Mouse (Mus musculus): ENCODE results near the gene Olig1. TPM values are rescaled to one million over a fixed set of nuclear protein-coding genes. Genes with fewer than 3 reads are reported as not detected.
A peak's percentile ranks its signal among the peaks of the same experiment; 100 is the strongest.

The Olig1 gene
- polyA plus RNA-seq, 1 experiment from 2014 or later: not detected

GRCm38 (mm10) chr16:91226038-91226882 is 43.3 kb upstream of the Olig1 start:
- no peak overlapping the region for H3K4me2 ChIP-seq (ENCODE audit: low read depth, low read length)
- under 1% methylated on average over 60 of the region's 60 CpGs for WGBS
- ATAC-seq (ENCODE audit: low read depth): no peak

GRCm38 (mm10) chr16:91226883-91227759 is 42.5 kb upstream of the Olig1 start:
- Histone ChIP-seq H3K4me1 (replicated peaks; ENCODE audit: control insufficient read depth, insufficient read depth, low read length) (peaks cover 21% of the 10 kb centered on the region; the same call in 1 of the 2 replicates), H3K27me3 (ENCODE audit: control insufficient read depth, insufficient read depth, low read depth, low read length) (peaks cover 97% of the 10 kb centered on the region), H3K9ac (ENCODE audit: low read length) (no peak overlapping the region), H3K4me3 (ENCODE audit: low read length) (0 out of 2 replicates have a peak overlapping the region, but pooled peaks have one; percentile 5), H3K4me2 (ENCODE audit: low read depth, low read length) (0 out of 2 replicates have a peak overlapping the region, but pooled peaks have one; percentile 5), H3K36me3 (ENCODE audit: control insufficient read depth, insufficient read depth, low read length) (no peaks in the 10 kb centered on the region), H3K9me3 (ENCODE audit: control insufficient read depth, low read length) (no peaks in the 10 kb centered on the region), H3K27ac (ENCODE audit: low read length) (no peak overlapping the region)
- no peak for ATAC-seq (ENCODE audit: low read depth)
- 1% methylated on average over 67 of the region's 85 CpGs for WGBS

More at GRCm38 (mm10) chr16:91226038-91226882, 43.3 kb upstream of the Olig1 start:
- Histone ChIP-seq H3K9me3 (ENCODE audit: control insufficient read depth, low read length) (no peaks in the 10 kb centered on the region), H3K4me3 (ENCODE audit: low read length) (0 out of 2 replicates have a peak overlapping the region, but pooled peaks have one; percentile 5), H3K36me3 (ENCODE audit: control insufficient read depth, insufficient read depth, low read length) (no peaks in the 10 kb centered on the region), H3K27me3 (ENCODE audit: control insufficient read depth, insufficient read depth, low read depth, low read length) (peaks cover 97% of the 10 kb centered on the region), H3K4me1 (replicated peaks; ENCODE audit: control insufficient read depth, insufficient read depth, low read length) (peaks cover 24% of the 10 kb centered on the region; the same call in 1 of the 2 replicates), H3K27ac (ENCODE audit: low read length) (no peak overlapping the region), H3K9ac (ENCODE audit: low read length) (no peak overlapping the region)

GRCm38 (mm10) chr16:91227760-91228043 is 41.9 kb upstream of the Olig1 start:
- Histone ChIP-seq H3K9me3 (ENCODE audit: control insufficient read depth, low read length) (no peaks in the 10 kb centered on the region), H3K27ac (ENCODE audit: low read length) (no peak overlapping the region), H3K4me2 (ENCODE audit: low read depth, low read length) (no peak overlapping the region), H3K36me3 (ENCODE audit: control insufficient read depth, insufficient read depth, low read length) (no peaks in the 10 kb centered on the region), H3K9ac (ENCODE audit: low read length) (no peak overlapping the region), H3K4me3 (ENCODE audit: low read length) (no peak overlapping the region), H3K27me3 (ENCODE audit: control insufficient read depth, insufficient read depth, low read depth, low read length) (peaks cover 97% of the 10 kb centered on the region), H3K4me1 (replicated peaks; ENCODE audit: control insufficient read depth, insufficient read depth, low read length) (peaks cover 18% of the 10 kb centered on the region; the same call in 1 of the 2 replicates)
- 2% methylated on average over 6 of the region's 6 CpGs for WGBS
- ATAC-seq (ENCODE audit: low read depth): no peak

- Histone ChIP-seq H3K36me3 (ENCODE audit: control insufficient read depth, insufficient read depth, low read length) (no peaks in the 10 kb centered on the region), H3K9me3 (ENCODE audit: control insufficient read depth, low read length) (no peaks in the 10 kb centered on the region), H3K27me3 (ENCODE audit: control insufficient read depth, insufficient read depth, low read depth, low read length) (peaks cover 97% of the 10 kb centered on the region), H3K4me2 (ENCODE audit: low read depth, low read length) (no peak overlapping the region), H3K4me1 (replicated peaks; ENCODE audit: control insufficient read depth, insufficient read depth, low read length) (peaks cover 15% of the 10 kb centered on the region; the same call in 1 of the 2 replicates), H3K27ac (ENCODE audit: low read length) (no peak overlapping the region), H3K4me3 (ENCODE audit: low read length) (no peak overlapping the region), H3K9ac (ENCODE audit: low read length) (no peak overlapping the region)
- ATAC-seq (ENCODE audit: low read depth): no peak
- WGBS: 2% methylated on average over 30 of the region's 30 CpGs
These were observed 41.1 kb upstream of the Olig1 start for GRCm38 (mm10) chr16:91228238-91229071.

GRCm38 (mm10) chr16:91229072-91229348 is 40.6 kb upstream of the Olig1 start:
- 6% methylated on average over 10 of the region's 10 CpGs for WGBS
- no peak overlapping the region for H3K4me2 ChIP-seq (ENCODE audit: low read depth, low read length)
- H3K4me1 ChIP-seq (replicated peaks; ENCODE audit: control insufficient read depth, insufficient read depth, low read length): peaks cover 15% of the 10 kb centered on the region; the same call in 1 of the 2 replicates
- H3K27me3 ChIP-seq (ENCODE audit: control insufficient read depth, insufficient read depth, low read depth, low read length): peaks cover 97% of the 10 kb centered on the region
- H3K27ac ChIP-seq (ENCODE audit: low read length): no peak overlapping the region
- no peaks in the 10 kb centered on the region for H3K9me3 ChIP-seq (ENCODE audit: control insufficient read depth, low read length)
- H3K9ac ChIP-seq (ENCODE audit: low read length): no peak overlapping the region
- H3K4me3 ChIP-seq (ENCODE audit: low read length): no peak overlapping the region
- no peak for ATAC-seq (ENCODE audit: low read depth)
- no peaks in the 10 kb centered on the region for H3K36me3 ChIP-seq (ENCODE audit: control insufficient read depth, insufficient read depth, low read length)

GRCm38 (mm10) chr16:91229643-91230042 is 39.9 kb upstream of the Olig1 start:
- no peak for ATAC-seq (ENCODE audit: low read depth)
- no peak overlapping the region for H3K4me2 ChIP-seq (ENCODE audit: low read depth, low read length)
- no peak overlapping the region for H3K9ac ChIP-seq (ENCODE audit: low read length)
- peaks cover 97% of the 10 kb centered on the region for H3K27me3 ChIP-seq (ENCODE audit: control insufficient read depth, insufficient read depth, low read depth, low read length)
- H3K4me3 ChIP-seq (ENCODE audit: low read length): no peak overlapping the region
- H3K4me1 ChIP-seq (replicated peaks; ENCODE audit: control insufficient read depth, insufficient read depth, low read length): peaks cover 15% of the 10 kb centered on the region; the same call in 1 of the 2 replicates
- H3K9me3 ChIP-seq (ENCODE audit: control insufficient read depth, low read length): no peaks in the 10 kb centered on the region
- no peaks in the 10 kb centered on the region for H3K36me3 ChIP-seq (ENCODE audit: control insufficient read depth, insufficient read depth, low read length)
- WGBS: 18% methylated on average over 8 of the region's 8 CpGs
- no peak overlapping the region for H3K27ac ChIP-seq (ENCODE audit: low read length)

GRCm38 (mm10) chr16:91231781-91232469 is 37.6 kb upstream of the Olig1 start:
- H3K36me3 ChIP-seq (ENCODE audit: control insufficient read depth, insufficient read depth, low read length): no peaks in the 10 kb centered on the region
- WGBS: 7% methylated on average over 25 of the region's 26 CpGs
- peaks cover 5% of the 10 kb centered on the region; the same call in 1 of the 2 replicates for H3K4me1 ChIP-seq (replicated peaks; ENCODE audit: control insufficient read depth, insufficient read depth, low read length)
- no peak overlapping the region for H3K4me3 ChIP-seq (ENCODE audit: low read length)
- no peak overlapping the region for H3K9ac ChIP-seq (ENCODE audit: low read length)
- peaks cover 81% of the 10 kb centered on the region for H3K27me3 ChIP-seq (ENCODE audit: control insufficient read depth, insufficient read depth, low read depth, low read length)
- no peaks in the 10 kb centered on the region for H3K9me3 ChIP-seq (ENCODE audit: control insufficient read depth, low read length)
- no peak overlapping the region for H3K4me2 ChIP-seq (ENCODE audit: low read depth, low read length)
- no peak overlapping the region for H3K27ac ChIP-seq (ENCODE audit: low read length)
- no peak for ATAC-seq (ENCODE audit: low read depth)

- no peak for ATAC-seq (ENCODE audit: low read depth)
- WGBS: 3% methylated on average over 25 of the region's 25 CpGs
- Histone ChIP-seq H3K4me2 (ENCODE audit: low read depth, low read length) (no peak overlapping the region), H3K9me3 (ENCODE audit: control insufficient read depth, low read length) (no peaks in the 10 kb centered on the region), H3K27me3 (ENCODE audit: control insufficient read depth, insufficient read depth, low read depth, low read length) (peaks cover 75% of the 10 kb centered on the region), H3K36me3 (ENCODE audit: control insufficient read depth, insufficient read depth, low read length) (no peaks in the 10 kb centered on the region), H3K9ac (ENCODE audit: low read length) (no peak overlapping the region), H3K27ac (ENCODE audit: low read length) (no peak overlapping the region), H3K4me3 (ENCODE audit: low read length) (no peak overlapping the region), H3K4me1 (replicated peaks; ENCODE audit: control insufficient read depth, insufficient read depth, low read length) (no peaks in the 10 kb centered on the region)
These were observed 36.9 kb upstream of the Olig1 start for GRCm38 (mm10) chr16:91232470-91233240.
